Mouse (Mus musculus) hindlimb bud, embryonic 11.5 days (tissue): ENCODE data around the gene Atp9a.

Experiments used
- DNase-seq: peaks from one replicate; pipeline ENCODE4 v3.0.0-alpha.2; 2012; ENCODE audit warnings: low read depth, low spot score; ENCODE audit errors: extremely low spot score

The Atp9a gene

GRCm38 (mm10) chr2:168740496-168740895 is 1.7 kb downstream of the Atp9a start:
- no peak for DNase-seq

GRCm38 (mm10) chr2:168738854-168739253 is 3.4 kb downstream of the Atp9a start:
- DNase-seq: no peak

DNA sequence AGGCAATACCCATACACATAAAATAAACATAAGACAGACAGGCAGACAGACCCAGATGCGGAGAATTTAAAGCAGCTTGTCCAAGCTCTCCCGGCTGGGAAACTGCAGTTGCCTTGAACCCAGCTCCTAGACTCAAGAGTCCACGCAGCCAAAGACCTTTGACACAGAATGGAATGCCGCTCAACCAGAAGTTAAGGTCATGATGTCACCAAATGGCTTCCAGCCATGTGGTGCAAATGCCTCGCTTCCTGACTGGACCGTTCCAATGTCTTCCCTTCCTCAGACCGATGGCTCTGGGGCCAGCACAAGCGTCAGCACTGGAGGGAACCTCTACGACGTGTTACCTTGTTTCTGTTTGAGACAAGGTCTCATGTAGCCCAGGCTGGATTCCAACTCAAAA is 4.3 kb downstream of the Atp9a start:
- no peak for DNase-seq

DNA sequence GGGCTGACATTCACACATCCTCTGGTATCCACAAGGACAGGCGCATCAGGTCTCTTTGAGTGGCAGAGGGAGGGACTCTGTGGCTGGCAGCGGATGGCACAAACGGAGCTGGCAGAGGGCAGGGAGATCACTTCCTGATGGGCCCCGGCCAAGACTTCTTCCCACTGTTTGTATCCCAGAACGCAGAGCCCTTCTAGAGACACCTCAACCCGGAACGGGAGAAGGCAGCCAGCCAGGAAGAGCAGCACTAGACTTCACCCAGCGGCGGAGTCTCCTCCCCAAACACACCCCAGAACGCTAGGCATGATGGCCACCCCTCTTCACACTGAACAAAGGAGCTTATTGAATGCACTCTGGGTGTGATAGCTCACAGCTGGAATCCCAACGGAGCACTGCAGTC is 8.2 kb downstream of the Atp9a start:
- no peak for DNase-seq

- DNase-seq: no peak
These were observed 11.0 kb downstream of the Atp9a start for GRCm38 (mm10) chr2:168731258-168731657.

DNA sequence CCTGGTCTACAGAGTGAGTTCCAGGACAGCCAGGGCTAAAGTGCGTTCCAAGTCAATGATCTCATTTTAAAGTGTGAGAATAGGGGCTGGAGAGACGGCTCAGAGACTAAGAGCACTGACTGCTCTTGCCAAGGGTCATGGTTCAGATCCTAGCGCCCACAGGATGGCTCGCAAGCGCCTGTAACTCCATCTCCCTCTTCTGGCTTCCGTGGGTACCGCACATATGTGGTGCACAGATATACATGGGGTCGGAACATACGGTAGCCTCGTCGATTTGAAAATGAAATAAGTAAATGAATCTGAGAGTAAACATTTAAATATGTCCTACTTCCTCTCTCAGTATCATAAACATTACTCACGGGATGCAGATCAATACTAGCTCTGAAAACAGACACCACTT is 12.5 kb downstream of the Atp9a start:
- no peak for DNase-seq

- DNase-seq: no peak
These were observed 14.2 kb downstream of the Atp9a start for GRCm38 (mm10) chr2:168728045-168728444.

DNA sequence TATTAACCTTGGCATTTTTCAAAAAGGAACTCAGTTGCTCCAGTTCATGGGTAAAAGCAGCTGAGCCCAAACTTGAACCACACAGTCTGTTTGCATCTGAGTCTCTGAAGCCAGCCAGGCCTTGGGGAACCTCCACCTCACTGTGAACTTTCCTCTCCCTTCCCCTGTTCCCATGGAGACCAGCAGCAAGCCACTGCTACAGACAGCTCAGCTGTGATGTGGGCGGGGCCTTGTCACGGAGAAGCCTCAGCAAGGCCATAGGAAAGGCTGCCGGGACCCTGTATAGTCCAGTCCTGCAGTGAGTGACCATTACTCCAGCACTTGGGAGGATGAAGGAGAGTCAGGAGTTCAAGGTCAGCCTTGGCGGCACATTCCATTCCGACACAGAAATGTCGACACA is 16.2 kb downstream of the Atp9a start:
- DNase-seq: no peak

DNA sequence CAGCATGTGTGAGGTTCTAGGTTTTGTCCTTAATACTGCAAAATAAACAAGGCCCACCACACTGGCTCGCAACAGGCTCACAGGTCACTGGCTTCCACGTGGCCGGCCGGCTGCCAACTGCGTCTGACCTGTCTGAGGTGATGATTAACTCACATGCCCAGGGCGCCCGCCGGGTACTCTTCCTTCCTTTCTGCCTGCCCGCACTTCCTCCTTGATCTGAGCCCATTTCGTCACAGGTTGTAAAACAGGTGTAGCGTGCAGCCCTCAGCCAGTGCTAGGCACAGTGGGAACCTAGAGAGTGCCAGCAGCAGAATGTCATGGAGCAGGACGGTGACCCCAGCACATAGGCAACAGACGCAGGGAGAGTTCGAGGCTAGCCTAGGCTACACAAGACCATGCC is 20.9 kb downstream of the Atp9a start:
- DNase-seq: no peak

DNA sequence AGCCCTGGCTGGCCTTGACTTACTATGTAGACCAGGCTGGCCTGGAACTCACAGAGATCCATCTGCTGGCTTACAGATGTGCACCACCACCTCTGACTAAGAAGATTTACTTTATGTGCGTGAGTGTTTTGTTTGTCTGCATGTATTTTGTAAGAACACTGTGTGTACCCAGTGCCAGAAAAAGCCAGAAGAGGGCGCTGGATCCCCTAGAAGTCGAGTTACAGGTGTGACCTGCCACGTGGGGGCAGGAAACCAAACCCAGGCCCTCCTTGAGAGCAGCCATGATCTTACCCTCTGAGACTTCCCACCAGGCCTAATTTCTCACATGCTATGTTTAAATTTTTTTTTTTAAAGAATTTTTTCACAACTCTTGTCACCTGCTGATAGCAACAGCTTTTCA is 22.5 kb downstream of the Atp9a start:
- no peak for DNase-seq

DNA sequence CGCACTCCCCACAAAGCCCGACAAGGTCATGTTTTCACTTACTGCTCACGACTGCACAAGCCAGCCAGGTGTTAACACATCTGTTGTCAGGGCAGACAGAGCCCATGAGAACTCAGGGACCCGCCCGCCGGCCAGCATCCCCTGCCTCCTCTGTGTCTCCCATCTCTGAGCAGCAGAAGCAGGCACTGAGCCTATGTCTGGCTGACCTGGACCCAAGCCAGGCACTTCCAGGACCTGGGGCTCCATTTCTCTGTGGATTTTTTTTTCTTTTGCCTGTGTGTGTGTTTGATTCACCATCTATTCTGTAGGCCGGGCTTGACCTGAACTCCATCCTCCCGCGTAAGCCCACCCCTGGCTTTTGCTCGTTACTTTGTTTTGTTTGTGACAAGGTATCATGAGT is 23.5 kb downstream of the Atp9a start:
- no peak for DNase-seq

DNA sequence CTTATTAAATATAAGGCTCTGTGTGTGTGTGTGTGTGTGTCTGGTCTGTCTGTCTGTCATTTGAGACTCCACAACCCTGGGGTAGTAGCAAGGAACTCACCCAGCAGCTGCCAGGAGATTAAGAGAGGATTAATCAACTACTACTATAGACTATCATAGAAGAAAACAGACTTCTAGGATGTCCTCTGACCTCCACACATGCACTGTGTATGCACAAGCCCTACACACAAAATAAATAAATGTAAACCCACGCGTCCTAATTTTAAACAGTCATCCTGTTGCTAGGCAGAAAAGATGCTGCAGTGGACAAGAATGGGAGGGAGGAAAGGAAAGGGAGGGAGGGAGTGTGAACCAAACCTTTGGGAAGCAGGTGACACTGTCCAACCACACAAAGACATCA is 23.9 kb downstream of the Atp9a start:
- no peak for DNase-seq

DNA sequence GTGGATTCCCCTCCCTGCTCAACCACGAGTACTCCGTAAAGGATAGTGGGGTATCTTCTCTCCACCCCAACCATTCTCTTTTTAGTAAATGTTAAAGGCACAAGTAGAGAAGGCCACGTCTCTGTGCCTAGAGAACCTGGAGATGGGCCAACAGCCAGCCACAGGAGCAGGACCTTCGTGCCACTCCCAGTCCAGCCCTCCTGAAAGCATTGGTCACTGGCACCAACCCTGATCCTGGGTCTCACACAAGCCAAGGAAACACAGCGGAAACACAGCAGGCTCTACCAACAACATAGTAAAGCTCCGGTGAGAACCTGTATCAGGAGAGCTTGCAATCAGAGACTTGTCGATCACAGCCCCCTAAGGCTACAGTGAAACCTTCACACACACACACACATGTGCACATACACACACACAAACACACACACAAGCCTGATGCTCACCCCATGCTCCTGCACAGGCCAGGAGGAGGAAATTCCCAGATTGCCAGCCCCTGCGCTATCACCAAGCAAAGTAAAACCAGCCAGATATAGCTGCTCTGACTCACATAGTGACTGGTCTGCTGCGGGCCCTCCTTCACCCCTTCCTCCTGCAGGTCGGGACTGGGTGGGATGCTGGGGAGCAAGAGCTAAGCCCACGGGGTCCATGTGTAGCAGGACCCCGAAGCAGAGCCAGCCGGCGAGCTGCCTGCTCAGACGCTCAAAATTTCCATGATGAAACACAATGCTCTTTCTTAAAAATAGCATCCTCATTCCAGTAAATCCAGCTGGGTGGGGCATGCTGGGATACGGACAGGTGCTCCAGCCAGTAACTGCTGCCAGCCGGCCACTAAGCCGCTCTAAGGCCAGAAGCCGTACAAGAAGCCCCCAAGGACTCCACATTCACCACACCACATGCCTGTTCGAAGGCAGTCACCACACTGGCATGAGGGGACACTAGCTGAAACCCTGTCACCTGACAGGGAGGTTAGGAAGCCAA is 29.7 kb downstream of the Atp9a start:
- DNase-seq: no peak

DNA sequence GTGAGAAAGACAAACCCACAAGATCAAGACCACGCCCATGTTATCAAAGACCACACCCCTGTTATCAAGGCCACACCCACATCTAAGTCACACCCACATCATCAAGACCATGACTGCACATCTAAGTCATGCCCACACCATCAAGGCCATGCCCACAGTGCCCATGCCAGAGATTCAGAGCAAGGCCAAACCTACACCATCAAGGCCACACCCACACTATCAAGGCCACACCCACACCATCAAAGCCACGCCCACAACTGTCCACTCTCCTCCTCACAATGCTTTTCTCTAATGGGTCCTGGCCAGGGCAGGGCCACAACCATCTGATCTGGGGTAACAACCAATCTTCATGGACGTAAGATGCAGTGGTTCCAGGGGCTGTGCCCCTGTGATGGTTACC is 31.2 kb downstream of the Atp9a start:
- DNase-seq: no peak

GRCm38 (mm10) chr2:168707766-168708165 is 34.4 kb downstream of the Atp9a start:
- DNase-seq: no peak

- no peak for DNase-seq
These were observed 39.9 kb downstream of the Atp9a start for GRCm38 (mm10) chr2:168702266-168702665.

GRCm38 (mm10) chr2:168695027-168695403 is 47.2 kb downstream of the Atp9a start:
- no peak for DNase-seq

- no peak for DNase-seq
These were observed 47.7 kb downstream of the Atp9a start for GRCm38 (mm10) chr2:168694379-168695026.

- peak; percentile 58 for DNase-seq
These were observed 50.4 kb downstream of the Atp9a start for GRCm38 (mm10) chr2:168691774-168692173.

DNA sequence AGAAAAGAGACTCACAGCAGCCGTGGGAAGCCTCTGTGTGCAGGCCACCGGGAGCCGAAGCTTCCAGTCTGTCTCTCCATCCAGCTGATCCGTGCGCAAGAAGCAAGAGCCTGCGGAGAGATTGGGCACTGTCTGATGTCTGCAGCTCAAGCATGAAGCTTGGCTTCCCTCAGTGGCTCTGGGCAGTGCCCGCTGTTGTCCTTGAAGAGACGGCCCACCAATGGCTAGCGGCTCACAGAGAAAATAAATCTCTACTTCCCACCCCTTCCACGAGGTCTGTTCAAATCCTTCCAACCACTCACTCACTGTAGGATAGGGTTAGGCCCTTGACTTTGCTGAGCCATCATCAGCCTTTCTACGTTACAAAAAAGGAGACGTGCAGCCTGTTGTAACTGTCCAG is 54.9 kb downstream of the Atp9a start:
- no peak for DNase-seq

DNA sequence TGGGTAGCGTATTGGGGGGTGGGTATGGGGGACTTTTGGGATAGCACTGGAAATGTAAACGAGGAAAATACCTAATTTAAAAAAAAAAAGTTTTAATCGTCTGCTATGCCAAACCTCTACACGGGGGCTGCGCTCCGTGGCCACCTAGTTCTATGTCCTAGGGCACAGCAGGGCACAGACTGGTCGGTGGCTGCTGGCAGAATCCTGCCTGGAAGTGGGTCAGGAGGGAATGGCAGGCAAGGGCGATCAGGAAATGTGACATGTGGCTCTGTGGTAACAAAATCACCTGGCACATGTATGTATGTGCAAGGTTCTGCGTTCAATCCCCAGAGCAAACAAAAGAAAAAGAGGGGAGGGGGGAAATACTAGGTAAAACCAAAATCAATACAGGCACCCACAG is 56.3 kb downstream of the Atp9a start:
- no peak for DNase-seq

- DNase-seq: no peak
These were observed 57.5 kb downstream of the Atp9a start for GRCm38 (mm10) chr2:168684695-168685094.
